Mouse (Mus musculus) small intestine, adult 2 months (tissue): ENCODE results near the gene Zmynd10. TPM values are rescaled to one million over a fixed set of nuclear protein-coding genes. Genes with fewer than 3 reads are reported as not detected.
"Not testable (repeated sequence)": the region's sequence is repeated elsewhere in the genome, so short reads cannot be mapped to it uniquely, and the experiment has no call there.

Source experiments
- H3K27ac ChIP-seq: fragments of 200-500 bp; 2 replicates; pipeline ENCODE4 v1.5.1; 2012; ENCODE audit warnings: low read depth, low read length, control low read depth, inconsistent platforms; ENCODE audit not compliant: insufficient read depth
- H3K27me3 ChIP-seq: fragments of 200-500 bp; 2 replicates; pipeline ENCODE4 v1.6.1; 2012; ENCODE audit warnings: mild to moderate bottlenecking, moderate library complexity, low read length, inconsistent platforms; ENCODE audit not compliant: control insufficient read depth, insufficient read depth
- H3K36me3 ChIP-seq: fragments of 200-500 bp; 2 replicates; pipeline ENCODE4 v1.6.1; 2012; ENCODE audit warnings: mild to moderate bottlenecking, low read length, control low read depth, inconsistent platforms; ENCODE audit not compliant: control insufficient read depth, insufficient read depth
- H3K4me1 ChIP-seq: fragments of 200-500 bp; 2 replicates; pipeline ENCODE4 v1.6.1; 2012; ENCODE audit warnings: low read length, inconsistent platforms, mixed read lengths; ENCODE audit not compliant: control insufficient read depth, insufficient read depth, insufficient read length
- H3K4me3 ChIP-seq: fragments of 200-500 bp; 2 replicates; pipeline ENCODE4 v1.5.1; 2012; ENCODE audit warnings: low read depth, mild to moderate bottlenecking, control low read depth, inconsistent platforms, low read length, moderate library complexity
- CTCF ChIP-seq: fragments of 200-500 bp; IDR thresholded peaks from 2 replicates; pipeline ENCODE4 v1.5.1; 2012; ENCODE audit warnings: low read depth, mild to moderate bottlenecking, control low read depth, inconsistent platforms, low read length, moderate library complexity, mixed read lengths; ENCODE audit not compliant: insufficient replicate concordance, insufficient read length; ENCODE audit errors: extremely low read depth
- POLR2A ChIP-seq: fragments of 200-500 bp; IDR thresholded peaks from 2 replicates; pipeline ENCODE4 v1.6.1; 2012; ENCODE audit warnings: low read depth, mild to moderate bottlenecking, control low read depth, inconsistent platforms, low read length, moderate library complexity
- whole genome bisulfite sequencing: fragments of 180-500 bp; shearing (Covaris S2); methylation state at CpG from one replicate; pipeline ENCODE4 v1.1.7; 2018; 5-methylcytosine and 5-hydroxymethylcytosine counted together
- polyA plus RNA-seq: library from polyadenylated mRNA; depleted of rRNA; stranded (reverse); fragments of >200 nt; gene quantifications from 2 replicates; pipeline ENCODE4 v1.2.3, GENCODE M21; 2012

Gene Zmynd10
- polyA plus RNA-seq, 1 experiment, result 0.32 TPM

DNA sequence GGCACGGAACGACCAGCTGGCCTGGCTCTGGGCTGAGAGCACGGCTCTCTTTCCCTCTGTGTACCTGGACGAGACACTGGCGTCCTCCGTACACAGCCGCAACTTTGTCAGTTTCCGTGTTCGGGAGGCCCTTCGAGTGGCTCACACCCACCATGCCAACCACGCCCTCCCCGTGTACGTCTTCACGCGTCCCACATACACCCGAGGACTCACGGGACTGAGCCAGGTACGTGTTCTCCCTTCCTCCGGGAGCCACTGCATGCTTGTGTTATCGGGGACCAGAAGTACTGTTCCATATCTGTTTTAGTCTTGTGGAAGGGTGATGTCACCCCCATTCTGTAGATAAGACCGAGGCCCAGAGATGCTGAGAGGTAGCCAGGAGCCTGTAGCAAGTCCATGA lies 23.7 kb downstream of the Zmynd10 start:
- TF ChIP-seq CTCF (no peak), POLR2A (peak; percentile 69; the same call in 1 of the 2 replicates)
- H3K27ac ChIP-seq, result peak overlapping the region; percentile 99
- no peaks in the 10 kb centered on the region for H3K27me3 ChIP-seq
- H3K36me3 ChIP-seq, result peaks cover 13% of the 10 kb centered on the region
- peaks cover 31% of the 10 kb centered on the region for H3K4me1 ChIP-seq
- peak overlapping the region; percentile 89 for H3K4me3 ChIP-seq
- WGBS, result 31% methylated on average over 21 of the region's 21 CpGs

GRCm38 (mm10) chr9:107571534-107572326 lies 24.6 kb downstream of the Zmynd10 start:
- Histone ChIP-seq H3K27me3 (no peaks in the 10 kb centered on the region), H3K4me1 (peaks cover 37% of the 10 kb centered on the region), H3K27ac (peak overlapping the region; percentile 99), H3K36me3 (peaks cover 13% of the 10 kb centered on the region), H3K4me3 (peak overlapping the region; percentile 89)
- 55% methylated on average over 22 of the region's 22 CpGs for WGBS
- 0 out of 2 replicates have a peak, but pooled peaks have one; percentile 6 for TF ChIP-seq POLR2A
- TF ChIP-seq CTCF, result no peak

GRCm38 (mm10) chr9:107572327-107572662 lies 25.2 kb downstream of the Zmynd10 start:
- H3K27me3 ChIP-seq, result no peaks in the 10 kb centered on the region
- H3K36me3 ChIP-seq, result peaks cover 13% of the 10 kb centered on the region
- TF ChIP-seq CTCF, result no peak
- no peak for TF ChIP-seq POLR2A
- H3K4me1 ChIP-seq, result peaks cover 39% of the 10 kb centered on the region
- 97% methylated on average over 2 of the region's 2 CpGs for WGBS
- peak overlapping the region; percentile 99 for H3K27ac ChIP-seq
- peak overlapping the region; percentile 20; the same call in 1 of the 2 replicates for H3K4me3 ChIP-seq

DNA sequence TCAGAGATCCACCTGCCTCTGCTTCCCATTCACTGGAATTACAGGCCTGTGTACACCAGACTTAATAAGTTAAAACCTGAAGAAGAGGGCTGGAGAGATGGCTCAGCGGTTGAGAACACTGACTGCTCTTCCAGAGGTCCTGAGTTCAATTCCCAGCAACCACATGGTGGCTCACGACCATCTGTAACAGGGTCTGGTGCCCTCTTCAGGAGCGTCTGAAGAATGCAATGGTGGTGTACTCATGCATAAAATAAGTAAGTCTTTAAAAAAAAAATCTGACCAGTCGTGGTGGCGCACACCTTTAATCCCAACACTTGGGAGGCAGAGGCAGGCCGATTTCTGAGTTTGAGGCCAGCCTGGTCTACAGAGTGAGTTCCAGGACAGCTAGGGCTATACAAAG lies 26.7 kb downstream of the Zmynd10 start:
- H3K27ac ChIP-seq, H3K4me3 ChIP-seq, H3K27me3 ChIP-seq: not testable (repeated sequence)
- Histone ChIP-seq H3K4me1 (peaks cover 41% of the 10 kb centered on the region), H3K36me3 (peaks cover 13% of the 10 kb centered on the region)
- WGBS, result 89% methylated on average over 6 of the region's 6 CpGs
- peak; percentile 6; the same call in 1 of the 2 replicates for TF ChIP-seq CTCF

DNA sequence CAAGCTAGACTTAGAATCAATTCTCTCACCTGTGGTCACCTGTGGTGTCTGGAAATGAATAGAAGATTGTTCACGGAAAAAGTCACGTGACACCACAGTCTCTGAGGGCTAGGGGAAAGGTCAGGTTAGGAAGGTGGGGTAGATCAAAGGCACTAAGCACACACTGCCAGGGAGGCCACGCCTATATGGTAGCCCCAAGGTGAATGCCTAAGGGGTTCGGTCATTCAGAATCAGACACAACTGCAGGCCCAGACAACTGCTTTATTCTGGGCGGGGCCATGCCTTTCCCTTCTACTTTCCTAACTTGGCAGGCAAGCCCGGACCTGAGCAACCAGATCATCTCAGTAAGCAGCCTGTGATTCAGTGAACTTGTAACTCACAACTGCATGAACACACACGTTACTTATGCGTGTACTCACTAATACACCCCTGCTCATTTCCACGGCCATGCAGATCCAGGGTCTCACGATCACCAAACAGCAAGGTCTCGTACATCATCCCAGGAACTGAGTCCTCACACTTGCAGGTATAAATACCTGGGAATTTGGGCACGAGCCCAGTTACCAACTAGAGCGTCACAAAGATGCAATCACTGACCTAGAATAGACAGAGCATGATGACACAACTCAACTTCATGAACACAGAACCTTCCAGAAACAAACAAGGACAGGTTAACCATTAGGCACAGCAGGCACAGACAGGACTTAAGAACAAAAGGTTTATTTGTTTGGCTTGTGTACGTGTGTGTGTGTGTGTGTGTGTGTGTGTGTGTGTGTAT lies 28.7 kb downstream of the Zmynd10 start:
- WGBS, result 23% methylated on average over 14 of the region's 14 CpGs
- H3K4me3 ChIP-seq, result no peak overlapping the region
- H3K36me3 ChIP-seq, result peaks cover 13% of the 10 kb centered on the region
- no peak for TF ChIP-seq CTCF
- no peak for TF ChIP-seq POLR2A
- peaks cover 31% of the 10 kb centered on the region for H3K4me1 ChIP-seq
- H3K27ac ChIP-seq, result peak overlapping the region; percentile 89
- no peaks in the 10 kb centered on the region for H3K27me3 ChIP-seq

DNA sequence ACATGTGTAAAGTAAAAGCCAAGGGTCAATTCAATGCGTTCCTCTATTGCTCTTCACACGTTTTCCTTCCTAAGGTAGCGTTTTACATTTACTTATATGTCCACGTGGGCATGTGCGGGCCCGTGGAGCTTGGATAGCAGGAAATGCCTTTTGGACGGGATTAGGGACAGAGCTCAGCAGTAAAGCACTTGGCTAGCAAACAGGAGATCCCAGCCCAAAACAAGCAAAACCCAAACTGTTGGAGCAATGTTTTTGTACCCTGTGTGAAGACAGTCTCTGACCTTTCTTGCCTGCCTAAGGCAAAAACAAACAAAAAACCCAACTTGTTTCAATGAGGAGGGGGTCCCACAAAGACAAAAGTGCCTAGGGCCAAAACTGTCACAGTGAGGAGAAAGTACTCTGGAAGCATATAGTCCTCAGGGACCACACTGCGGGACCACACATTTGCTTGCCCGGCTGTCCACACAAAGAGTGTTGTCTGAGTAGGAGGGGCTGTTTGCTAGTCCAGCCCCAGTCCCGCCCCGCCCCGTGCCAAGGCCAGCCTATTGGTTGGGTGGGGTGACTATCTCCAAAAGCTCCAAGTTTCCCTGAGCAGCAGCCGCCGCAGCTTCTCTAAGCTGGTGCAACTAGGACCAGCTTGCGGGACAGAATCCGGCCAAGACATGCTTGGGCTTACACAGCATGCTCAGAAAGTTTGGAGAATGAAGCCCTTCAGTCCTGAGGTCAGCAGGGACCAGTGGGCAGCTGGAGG lies 29.4 kb downstream of the Zmynd10 start, which contains the start of gene Hyal1:
Gene Hyal1 (plus strand): TSS at position 571 of the 751 bp plus-strand sequence.
- TF ChIP-seq CTCF (no peak), POLR2A (peak; percentile 46; the same call in 1 of the 2 replicates)
- peaks cover 30% of the 10 kb centered on the region for H3K4me1 ChIP-seq
- peak within 1 kb of the TSS; percentile 56 for H3K4me3 ChIP-seq
- WGBS, result 11% methylated on average over 16 of the region's 16 CpGs
- H3K27me3 ChIP-seq, result no peaks in the 10 kb centered on the region
- peak within 1 kb of the TSS; percentile 89 for H3K27ac ChIP-seq
- peaks cover 13% of the 10 kb centered on the region for H3K36me3 ChIP-seq
